Mouse (Mus musculus) embryonic fibroblast, embryonic 13.5 days (primary cell): ENCODE data around the gene Nle1. TPM values are rescaled to one million over a fixed set of nuclear protein-coding genes. Genes with fewer than 3 reads are reported as not detected.
"Not testable (repeated sequence)": the region's sequence is repeated elsewhere in the genome, so short reads cannot be mapped to it uniquely, and the experiment has no call there.

Experiments used
- H3K27ac ChIP-seq: 2 replicates; pipeline ENCODE4 v1.5.1; 2012; ENCODE audit warnings: low read length, control low read depth, inconsistent platforms; ENCODE audit not compliant: insufficient read depth
- H3K4me1 ChIP-seq: 2 replicates; pipeline ENCODE4 v1.6.1; 2011; ENCODE audit warnings: low read length; ENCODE audit not compliant: control insufficient read depth, insufficient read depth
- H3K4me3 ChIP-seq: 2 replicates; pipeline ENCODE4 v1.5.1; 2011; ENCODE audit warnings: mild to moderate bottlenecking, control low read depth, low read length; ENCODE audit not compliant: insufficient read depth
- CTCF ChIP-seq: IDR thresholded peaks from 2 replicates; pipeline ENCODE4 v1.5.1; 2011; ENCODE audit warnings: mild to moderate bottlenecking, control low read depth, low read length, moderate library complexity, borderline replicate concordance; ENCODE audit not compliant: insufficient read depth
- POLR2A ChIP-seq: IDR thresholded peaks from 2 replicates; pipeline ENCODE4 v1.6.1; 2011; ENCODE audit warnings: low read depth, mild to moderate bottlenecking, control low read depth, low read length, moderate library complexity
- polyA plus RNA-seq: library from polyadenylated mRNA; stranded (reverse); fragments of >200 nt; gene quantifications from 2 replicates; pipeline ENCODE4 v1.2.4, GENCODE M21; 2011; ENCODE audit warnings: low read depth; ENCODE audit not compliant: missing spikeins, insufficient read length

Gene Nle1
- polyA plus RNA-seq, 1 experiment: 17.4 TPM

DNA sequence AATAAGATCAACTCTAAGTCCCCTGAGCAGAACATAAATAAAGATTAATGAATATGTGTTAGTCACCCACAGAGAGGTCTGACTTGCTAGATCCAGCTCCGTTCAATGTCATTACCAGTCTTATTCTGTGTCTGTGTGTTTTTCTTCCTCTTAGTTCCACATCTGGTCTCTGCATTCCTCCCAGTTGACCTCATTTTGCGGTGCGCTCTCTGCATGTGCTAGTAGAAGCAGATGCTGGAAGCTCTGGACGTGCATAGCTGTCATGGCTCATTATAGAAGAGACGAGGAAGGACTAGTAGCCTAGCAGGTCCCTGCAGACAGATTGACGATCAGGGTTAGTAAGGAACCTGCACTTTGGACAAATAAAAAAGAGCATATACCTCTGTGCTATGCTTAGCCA lies 35.1 kb upstream of the Nle1 start:
- Histone ChIP-seq H3K27ac (no peak overlapping the region), H3K4me1 (0 out of 2 replicates have a peak, but pooled peaks cover 6% of the 10 kb centered on the region), H3K4me3 (no peak overlapping the region)
- TF ChIP-seq CTCF: no peak
- no peak for TF ChIP-seq POLR2A

DNA sequence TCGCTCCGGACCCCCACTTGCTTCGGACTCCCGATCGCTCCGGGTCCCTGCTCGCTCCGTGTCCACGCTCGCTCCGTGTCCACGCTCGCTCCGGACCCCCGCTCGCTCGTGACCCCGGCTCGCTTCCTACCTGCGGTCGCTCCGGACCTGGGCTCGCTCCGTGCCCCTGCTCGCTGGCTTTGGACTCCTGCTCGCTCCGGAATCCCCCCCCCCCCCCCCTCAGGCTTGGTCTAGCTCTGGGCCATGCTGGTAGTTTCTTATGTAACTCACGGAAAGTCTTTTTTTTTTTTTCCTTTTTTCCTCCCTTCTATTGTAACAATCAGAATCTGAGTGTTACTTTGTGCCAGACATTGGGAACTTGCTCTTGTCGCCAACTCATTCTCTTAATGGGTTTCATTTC lies 25.0 kb upstream of the Nle1 start:
- H3K27ac ChIP-seq: no peak overlapping the region
- 0 out of 2 replicates have a peak overlapping the region, but pooled peaks have one; percentile 14 for H3K4me3 ChIP-seq
- no peaks in the 10 kb centered on the region for H3K4me1 ChIP-seq
- TF ChIP-seq POLR2A: no peak
- TF ChIP-seq CTCF: no peak

DNA sequence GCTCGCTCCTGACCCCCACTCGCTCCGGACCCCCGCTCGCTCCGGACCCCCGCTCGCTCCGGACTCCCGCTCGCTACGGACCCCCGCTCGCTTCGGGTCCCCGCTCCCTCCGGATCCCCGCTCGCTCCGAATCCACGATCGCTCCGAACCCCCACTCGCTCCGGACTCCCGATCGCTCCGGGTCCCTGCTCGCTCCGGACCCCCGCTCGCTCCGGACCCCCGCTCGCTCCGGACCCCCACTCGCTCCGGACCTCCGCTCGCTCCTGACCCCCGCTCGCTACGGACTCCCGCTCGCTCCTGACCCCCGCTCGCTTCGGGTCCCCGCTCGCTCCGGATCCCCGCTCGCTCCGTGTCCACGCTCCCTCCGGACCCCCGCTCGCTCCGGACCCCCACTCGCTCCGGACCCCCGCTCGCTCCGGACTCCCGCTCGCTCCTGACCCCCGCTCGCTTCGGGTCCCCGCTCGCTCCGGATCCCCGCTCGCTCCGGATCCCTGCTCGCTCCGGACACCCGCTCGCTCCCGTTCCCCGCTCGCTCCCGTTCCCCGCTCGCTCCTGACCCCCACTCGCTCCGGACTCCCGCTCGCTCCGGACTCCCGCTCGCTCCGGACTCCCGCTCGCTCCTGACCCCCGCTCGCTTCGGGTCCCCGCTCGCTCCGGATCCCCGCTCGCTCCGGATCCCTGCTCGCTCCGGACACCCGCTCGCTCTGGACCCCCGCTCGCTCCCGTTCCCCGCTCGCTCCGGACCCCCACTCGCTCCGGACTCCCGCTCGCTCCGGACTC lies 23.6 kb upstream of the Nle1 start:
- H3K27ac ChIP-seq, H3K4me1 ChIP-seq, H3K4me3 ChIP-seq: not testable (repeated sequence)

DNA sequence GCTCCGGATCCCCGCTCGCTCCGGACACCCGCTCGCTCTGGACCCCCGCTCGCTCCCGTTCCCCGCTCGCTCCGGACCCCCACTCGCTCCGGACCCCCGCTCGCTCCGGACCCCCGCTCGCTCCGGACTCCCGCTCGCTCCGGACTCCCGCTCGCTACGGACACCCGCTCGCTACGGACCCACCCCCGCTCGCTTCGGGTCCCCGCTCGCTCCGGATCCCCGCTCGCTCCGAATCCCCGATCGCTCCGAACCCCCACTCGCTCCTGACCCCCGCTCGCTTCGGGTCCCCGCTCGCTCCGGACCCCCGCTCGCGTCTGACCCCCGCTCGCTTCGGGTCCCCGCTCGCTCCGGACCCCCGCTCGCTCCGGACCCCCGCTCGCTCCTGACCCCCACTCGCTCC lies 22.9 kb upstream of the Nle1 start:
- H3K4me3 ChIP-seq, H3K4me1 ChIP-seq, H3K27ac ChIP-seq: not testable (repeated sequence)

DNA sequence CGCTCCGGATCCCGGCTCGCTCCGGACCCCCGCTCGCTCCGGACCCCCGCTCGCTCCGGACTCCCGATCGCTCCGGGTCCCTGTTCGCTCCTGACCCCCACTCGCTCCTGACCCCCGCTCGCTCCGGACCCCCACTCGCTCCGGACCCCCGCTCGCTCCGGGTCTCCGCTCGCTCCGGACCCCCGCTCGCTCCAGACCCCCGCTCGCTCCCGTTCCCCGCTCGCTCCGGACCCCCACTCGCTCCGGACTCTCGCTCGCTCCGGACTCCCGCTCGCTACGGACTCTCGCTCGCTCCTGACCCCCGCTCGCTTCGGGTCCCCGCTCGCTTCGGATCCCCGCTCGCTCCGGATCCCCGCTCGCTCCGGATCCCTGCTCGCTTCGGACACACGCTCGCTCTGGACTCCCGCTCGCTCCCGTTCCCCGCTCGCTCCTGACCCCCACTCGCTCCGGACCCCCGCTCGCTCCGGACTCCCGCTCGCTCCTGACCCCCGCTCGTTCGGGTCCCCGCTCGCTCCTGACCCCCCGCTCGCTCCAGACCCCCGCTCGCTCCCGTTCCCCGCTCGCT lies 22.3 kb upstream of the Nle1 start:
- H3K4me1 ChIP-seq, H3K27ac ChIP-seq, H3K4me3 ChIP-seq: not testable (repeated sequence)

DNA sequence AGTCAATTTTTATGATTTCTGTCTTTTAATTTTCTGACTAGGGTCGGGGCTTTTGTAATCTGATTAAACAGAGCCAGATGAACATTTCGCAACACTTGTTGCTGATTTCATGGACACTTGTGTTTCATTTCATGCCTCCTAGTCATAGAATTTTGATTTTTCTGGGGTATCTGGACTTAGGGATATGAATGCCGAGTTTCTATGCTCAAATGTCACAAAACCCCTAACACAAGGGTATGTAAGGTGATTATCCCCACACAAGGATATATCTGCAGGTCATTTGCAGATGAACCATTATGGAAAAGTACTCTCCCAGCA lies 21.4 kb upstream of the Nle1 start:
- TF ChIP-seq POLR2A: no peak
- no peak for TF ChIP-seq CTCF

DNA sequence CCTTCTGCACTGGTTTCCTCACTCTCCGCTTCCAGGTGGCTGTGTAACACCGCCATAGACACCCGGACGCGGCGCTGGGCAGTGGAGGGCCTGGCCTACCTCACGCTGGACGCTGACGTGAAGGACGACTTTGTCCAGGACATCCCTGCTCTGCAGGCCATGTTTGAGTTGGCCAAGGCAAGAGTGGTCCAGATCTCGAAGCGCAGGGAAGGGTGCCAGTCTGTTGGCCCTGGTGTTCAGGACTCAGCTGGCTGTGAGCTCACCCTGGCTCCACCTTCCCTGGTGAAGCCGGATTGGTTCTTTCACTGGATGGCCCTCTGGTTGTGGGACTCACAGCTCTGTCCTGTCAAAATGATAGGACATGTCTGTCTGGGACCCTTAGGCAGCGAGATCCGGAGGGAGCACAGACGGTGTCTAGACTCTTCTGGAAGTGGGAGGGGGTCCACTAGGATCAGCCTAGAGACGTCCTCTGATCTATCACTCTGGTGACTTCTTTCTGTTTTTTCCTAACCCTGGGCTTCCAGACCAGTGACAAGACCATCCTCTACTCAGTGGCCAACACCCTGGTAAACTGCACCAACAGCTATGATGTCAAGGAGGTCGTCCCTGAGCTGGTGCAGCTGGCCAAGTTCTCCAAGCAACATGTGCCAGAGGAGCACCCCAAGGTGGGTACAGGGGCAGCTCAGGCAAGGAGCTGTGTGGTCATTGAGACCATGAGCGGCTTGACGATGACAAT lies 20.9 kb upstream of the Nle1 start:
- TF ChIP-seq CTCF (no peak), POLR2A (no peak)
- H3K4me1 ChIP-seq: no peaks in the 10 kb centered on the region
- no peak overlapping the region for H3K4me3 ChIP-seq
- no peak overlapping the region for H3K27ac ChIP-seq

More for the DNA sequence above, 21.4 kb upstream of the Nle1 start:
- no peaks in the 10 kb centered on the region for H3K4me1 ChIP-seq
- no peak overlapping the region for H3K27ac ChIP-seq
- H3K4me3 ChIP-seq: no peak overlapping the region

DNA sequence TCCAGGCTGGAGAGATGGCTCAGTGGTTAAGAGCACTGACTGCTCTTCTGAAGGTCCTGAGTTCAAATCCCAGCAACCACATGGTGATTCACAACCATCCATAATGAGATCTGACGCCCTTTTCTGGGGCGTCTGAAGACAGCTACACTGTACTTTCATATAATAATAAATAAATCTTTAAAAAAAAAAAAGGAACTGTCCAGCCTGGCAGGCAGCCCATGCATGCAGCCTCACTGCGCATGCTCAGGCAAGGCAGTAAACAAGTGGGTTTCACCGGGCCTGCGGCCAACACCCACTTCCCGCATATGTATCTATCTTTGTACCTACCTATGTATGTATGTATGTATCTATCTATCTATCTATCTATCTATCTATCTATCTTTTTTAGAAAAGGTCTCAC lies 15.7 kb upstream of the Nle1 start:
- not testable (repeated sequence) for H3K27ac ChIP-seq, H3K4me3 ChIP-seq, H3K4me1 ChIP-seq

DNA sequence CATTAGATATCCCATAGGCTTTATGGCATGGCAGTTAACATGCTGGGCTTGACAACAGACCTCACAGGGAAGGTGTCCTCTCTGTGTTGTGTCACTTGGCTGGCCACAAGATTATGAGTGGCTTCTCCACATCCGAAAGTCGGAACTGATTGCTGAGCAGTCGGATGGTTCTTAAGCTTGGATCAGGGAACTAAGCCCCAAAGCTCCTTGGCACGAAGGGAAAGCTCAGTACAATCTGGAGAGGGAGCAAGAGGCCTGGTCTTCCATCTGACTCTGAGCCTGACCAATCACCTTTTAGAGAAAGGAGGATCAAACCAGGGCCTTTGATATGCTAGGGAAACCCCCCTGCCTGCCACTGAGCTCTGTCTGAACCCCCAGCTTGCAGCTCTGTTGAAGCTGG lies 13.5 kb upstream of the Nle1 start:
- TF ChIP-seq POLR2A (no peak), CTCF (no peak)
- Histone ChIP-seq H3K4me3 (no peak overlapping the region), H3K4me1 (no peaks in the 10 kb centered on the region), H3K27ac (no peak overlapping the region)

DNA sequence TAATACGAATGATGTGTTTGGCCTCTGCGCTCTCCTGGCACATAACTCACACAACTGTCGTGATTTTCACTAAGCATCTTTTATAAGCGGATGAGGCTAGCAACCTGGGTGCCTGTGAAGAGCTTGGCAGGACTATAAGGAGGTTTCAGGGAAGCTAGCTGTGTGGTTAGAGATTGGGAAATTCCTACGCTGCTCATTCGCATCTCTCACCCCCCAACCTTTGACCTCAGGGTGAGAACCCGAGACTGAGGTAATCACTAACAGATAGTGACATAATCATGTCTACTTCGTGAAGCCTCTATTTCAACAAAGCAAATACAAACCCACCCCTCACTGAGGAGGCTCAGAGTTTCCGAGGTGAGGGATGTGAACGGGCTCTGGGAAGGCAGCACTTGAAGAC lies 12.6 kb upstream of the Nle1 start:
- Histone ChIP-seq H3K4me3 (no peak overlapping the region), H3K27ac (no peak overlapping the region), H3K4me1 (no peaks in the 10 kb centered on the region)
- no peak for TF ChIP-seq POLR2A
- no peak for TF ChIP-seq CTCF

DNA sequence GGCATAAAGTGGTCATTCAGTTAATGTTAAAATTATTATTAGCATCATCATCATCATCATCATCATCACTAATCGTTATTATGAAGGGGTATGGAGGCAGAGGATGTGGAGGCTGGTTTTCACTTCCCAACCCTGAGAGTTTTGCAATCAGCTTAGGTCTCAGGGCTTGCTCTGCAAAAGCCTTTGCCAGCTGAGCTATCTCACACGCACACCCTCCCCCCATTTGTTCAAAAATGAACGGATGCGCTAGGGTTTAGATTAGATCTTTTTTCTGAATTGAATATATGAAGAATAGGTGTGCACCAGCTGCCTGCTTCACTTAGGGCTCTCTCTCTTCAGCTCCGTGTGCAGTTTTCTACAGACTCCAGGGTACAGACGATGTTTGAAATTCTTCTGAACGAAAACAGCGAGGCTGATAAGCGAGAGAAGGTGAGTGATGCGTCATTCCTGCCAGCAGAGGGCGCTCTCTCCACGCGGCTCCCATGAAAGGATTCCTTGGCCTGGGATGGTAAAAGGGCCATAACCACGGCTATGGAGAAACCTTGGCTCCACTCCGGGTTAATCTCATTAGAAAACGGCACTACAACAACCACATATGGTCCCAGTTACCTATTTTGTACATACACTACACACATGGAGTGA lies 6.6 kb upstream of the Nle1 start:
- TF ChIP-seq POLR2A (no peak), CTCF (peak; percentile 94)
- no peak overlapping the region for H3K27ac ChIP-seq
- no peak overlapping the region for H3K4me3 ChIP-seq
- H3K4me1 ChIP-seq: no peaks in the 10 kb centered on the region
